Mouse (Mus musculus) neutrophil, adult 65 days (primary cell): ENCODE measurements around the gene Taok1. TPM values are rescaled to one million over a fixed set of nuclear protein-coding genes. Genes with fewer than 3 reads are reported as not detected.

Experiments used
- total RNA-seq: library from RNA; stranded (reverse); gene quantifications from 2 replicates; pipeline ENCODE4 v1.2.4, GENCODE M21; 2023

Gene Taok1
- 35.8 and 42.5 TPM in 2 replicates for total RNA-seq

DNA sequence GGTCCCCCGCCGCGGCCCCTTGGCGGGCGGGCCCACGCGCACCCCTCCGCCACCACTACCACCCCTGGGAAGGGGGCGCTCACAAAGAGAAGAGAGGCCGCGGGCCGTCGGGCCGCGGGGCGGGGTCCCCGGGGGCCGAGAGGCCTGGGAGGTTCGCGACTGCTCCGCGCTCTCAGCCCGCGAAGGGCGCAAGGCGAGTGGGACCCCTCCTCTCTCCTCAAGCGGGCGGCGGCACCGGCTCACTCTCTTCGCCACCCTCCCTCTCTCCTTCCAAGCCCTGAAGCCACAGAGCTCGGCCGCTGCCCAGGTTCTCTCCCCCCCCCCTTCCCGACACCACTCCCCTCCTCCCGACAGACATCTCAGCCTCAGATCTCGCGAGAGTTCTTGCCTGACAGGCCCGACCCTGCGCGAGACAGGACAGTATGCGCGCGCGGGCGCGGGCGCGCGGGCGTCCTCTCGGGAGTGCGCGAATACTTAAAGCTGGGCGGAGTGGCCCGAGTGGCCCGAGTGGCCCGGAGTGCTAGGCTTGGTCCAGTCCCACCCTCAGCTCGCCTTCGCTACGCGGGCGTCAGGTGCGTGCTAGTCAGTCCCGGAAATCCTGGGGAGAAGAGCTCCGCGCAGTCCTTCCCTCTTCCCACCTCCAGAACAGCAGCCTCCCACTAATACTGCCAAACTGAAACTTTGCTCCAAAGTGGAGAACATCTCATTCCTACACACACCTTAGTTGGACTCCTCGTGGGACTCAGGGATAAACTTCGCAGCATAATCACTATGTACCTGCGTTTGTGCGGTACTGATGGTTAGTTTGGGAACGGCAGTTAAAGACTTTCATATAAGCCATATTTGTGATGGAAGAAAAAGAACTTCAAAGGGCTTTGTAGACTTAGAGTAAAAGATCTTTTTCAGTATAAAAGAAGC is at the start of gene Taok1:
Taok1 (minus strand) TSS at position 278 of the 918 bp plus-strand sequence.

DNA sequence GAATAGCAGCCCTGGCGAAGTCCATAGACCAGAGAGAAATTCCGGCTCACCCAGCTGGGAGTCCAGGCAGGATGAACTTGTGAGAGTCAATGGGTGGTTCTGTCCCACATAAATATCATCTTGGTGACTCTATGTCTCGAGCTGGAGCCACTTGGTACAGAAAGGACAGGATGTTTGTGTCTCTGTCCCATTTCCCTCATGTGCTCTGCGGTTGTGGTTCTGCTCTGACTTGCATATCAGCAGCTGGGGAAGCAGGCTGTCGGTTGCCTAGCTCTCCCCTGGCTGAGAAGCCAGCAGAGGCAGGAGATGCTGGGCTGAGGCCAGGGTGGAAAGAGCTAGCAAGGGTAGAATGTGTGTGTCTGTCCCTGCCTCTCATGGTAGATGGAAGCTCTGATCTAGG is 88.6 kb downstream of the Taok1 start, which contains the start of gene Gm10392:
Gm10392 (minus strand) TSS at position 156 of the 400 bp plus-strand sequence.

DNA sequence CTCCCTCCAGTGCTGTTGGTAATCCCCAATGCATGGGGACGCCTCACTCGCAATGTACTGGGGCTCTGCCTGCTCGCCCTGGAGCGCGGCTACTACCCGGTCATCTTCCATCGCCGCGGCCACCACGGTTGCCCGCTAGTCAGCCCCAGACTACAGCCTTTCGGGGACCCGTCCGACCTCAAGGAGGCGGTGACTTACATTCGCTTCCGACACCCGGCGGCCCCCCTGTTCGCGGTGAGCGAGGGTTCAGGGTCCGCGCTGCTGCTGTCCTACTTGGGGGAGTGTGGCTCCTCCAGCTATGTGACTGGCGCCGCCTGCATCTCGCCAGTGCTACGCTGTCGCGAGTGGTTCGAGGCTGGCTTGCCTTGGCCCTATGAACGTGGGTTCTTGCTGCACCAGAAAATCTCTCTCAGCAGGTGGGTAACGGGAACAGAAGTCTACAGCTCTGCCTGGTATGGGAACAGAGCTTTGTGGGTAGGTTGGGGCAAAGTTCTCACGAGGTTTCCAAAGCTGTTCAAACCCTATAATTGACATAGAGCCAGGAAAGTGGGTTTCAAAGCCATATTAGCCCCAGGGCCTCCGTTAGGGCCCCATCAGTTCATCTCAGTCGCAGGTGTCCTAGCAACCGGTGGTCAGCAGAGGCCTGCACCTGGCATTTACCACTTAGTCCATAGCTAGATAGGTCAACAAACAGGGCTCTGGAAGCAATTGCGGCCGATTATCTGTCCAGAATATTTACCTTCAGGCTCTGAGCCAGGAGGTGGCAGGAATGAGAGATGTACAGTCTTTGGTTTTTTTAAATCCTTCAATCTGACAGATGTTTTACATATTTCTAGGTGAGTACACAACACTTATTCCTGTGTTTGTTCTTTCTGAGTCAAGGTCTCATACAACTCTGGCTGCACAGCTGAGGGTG is 91.7 kb downstream of the Taok1 start, which contains the start of gene Trp53i13:
Trp53i13 (minus strand) TSS at position 344 of the 916 bp plus-strand sequence.

DNA sequence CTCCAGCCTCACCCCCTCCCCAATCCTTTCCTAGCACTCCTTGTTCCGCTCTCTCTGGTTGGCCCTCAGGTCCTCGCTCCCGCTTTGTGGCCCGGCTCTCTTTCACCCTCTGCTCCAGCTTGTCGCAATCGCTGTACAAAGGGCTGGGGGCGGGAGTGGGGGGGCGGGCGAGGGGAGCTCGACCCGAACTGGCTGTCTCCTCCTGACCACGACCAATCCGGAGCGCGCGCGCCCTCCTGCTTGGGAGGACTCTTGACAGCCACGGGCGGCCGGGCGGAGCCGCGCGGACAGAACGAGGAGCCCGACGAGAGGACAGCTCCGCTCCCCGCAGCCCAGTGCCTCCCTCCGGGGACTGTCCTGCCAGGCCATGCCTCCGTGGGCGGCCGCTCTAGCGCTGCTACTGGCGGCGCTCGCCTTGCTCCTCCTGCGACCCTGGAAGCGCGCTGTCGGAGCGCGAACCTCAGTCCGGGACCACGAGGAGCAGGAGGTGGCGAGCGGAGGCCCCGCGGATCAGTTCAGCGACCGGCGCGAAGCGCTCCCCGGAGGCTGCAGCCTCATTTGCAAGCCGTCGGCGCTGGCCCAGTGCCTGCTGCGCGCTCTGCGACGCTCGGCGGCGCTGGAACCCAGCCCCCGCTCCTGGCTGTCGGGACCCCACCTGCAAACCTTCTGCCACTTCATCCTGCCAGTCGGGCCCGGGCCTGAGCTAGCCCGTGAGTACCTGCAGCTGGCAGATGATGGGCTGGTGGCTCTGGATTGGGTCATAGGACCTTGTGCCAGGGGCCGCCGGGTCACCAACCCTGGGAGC is 92.6 kb downstream of the Taok1 start, which contains the start of gene Abhd15:
Abhd15 (plus strand) TSS at position 290 of the 805 bp plus-strand sequence.

DNA sequence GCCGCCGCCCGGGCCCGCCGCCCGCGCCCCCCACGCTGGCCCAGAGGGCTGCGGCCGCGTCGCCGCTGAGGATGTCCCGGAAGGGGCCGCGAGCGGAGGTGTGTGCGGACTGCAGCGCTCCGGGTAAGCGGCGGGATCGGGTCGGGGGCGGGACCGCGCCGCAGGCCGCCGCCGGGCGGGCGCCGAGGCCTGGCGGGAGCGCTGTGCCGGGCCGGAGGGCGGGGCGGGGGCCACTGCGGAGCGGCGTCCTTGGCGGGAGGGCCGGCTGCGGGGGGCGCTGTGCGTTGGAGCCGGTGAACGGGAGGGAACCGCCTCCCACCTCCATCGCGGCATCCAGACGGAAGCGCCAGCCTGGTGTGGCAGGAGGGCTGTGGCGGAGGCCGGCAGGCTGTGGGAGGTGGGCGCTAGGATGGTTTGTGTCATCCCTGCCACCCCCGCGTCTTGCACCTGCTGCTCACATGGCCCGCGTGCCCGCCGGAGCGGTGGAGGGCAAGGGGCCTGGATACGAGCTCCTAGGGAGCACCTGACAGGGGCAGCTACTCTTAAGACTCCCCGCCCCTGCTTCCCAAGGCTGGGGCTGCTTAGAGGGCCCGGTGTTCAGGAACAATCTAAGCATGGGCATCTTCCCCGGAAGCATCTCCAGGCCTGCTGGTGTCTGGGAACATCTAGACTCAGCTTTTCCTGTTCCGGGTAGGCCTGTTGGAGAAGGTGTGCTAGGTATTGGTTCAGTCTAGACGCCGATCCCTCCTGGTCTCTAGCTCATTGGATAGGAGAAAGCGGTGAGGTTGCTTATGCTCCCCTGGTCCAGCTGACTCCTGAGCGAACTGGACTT is 113.9 kb downstream of the Taok1 start, which contains the start of gene Git1:
Git1 (plus strand) TSS at position 51 of the 832 bp plus-strand sequence.

DNA sequence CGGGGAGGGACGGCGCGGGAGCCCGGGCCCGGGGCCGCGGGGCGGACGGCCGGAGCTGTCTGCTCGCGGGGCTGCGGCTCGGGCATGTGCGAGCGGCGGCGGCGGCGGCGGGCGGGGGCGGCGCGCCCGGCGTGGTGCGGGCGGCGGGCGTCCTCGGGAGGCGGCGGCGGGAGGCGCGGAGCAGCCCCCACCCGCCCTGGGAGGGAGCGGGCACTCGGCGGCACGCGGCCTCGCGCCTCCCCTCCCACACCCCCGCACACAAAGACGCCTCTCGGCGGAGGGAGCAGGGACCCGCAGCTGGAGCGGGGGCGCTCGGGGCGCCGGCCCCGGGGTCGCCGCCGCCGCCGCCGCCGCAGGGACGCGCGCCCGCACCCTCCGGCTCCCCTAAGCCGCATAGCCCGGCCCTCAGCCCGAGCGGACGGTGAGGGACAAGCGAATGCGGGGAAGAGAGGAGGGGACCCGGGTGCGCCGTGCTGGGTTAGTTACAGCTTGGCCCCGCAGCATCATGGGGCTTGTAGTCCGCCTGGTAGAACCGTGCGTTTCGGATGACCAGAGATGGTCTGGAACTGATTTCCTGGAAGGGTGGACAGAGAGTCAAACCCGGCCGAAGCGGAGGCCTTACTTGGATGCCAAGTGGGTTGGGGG is 117.9 kb downstream of the Taok1 start, which contains the start of gene Ankrd13b:
Ankrd13b (minus strand) TSS at position 88 of the 645 bp plus-strand sequence.

Other genes starting within 250 kb of the Taok1 start
- 0.23 and 0.38 TPM in 2 replicates for gene Coro6, start 145.4 kb downstream of the Taok1 start, total RNA-seq
- gene Ankrd13b, start 118.1 kb downstream of the Taok1 start, total RNA-seq, result 1.2 and 2.9 TPM in 2 replicates
- 26.8 and 36.2 TPM in 2 replicates for gene Git1, start 114.3 kb downstream of the Taok1 start, total RNA-seq
- 12.1 and 18.4 TPM in 2 replicates for gene Abhd15, start 92.7 kb downstream of the Taok1 start, total RNA-seq
- 9.0 and 17.6 TPM in 2 replicates for gene Trp53i13, start 91.8 kb downstream of the Taok1 start, total RNA-seq
- gene Gm10392, start 88.6 kb downstream of the Taok1 start, total RNA-seq, result 1.3 and 2.0 TPM in 2 replicates
- gene Nufip2, start 78.3 kb upstream of the Taok1 start, total RNA-seq, result 91.1 and 115 TPM in 2 replicates
- not detected in 2 replicates for gene Cryba1, start 117.5 kb upstream of the Taok1 start, total RNA-seq
- gene Myo18a, start 155.4 kb upstream of the Taok1 start, total RNA-seq, result 59.6 and 87.1 TPM in 2 replicates
- gene Gm10277, start 179.9 kb upstream of the Taok1 start, total RNA-seq, result not detected in 2 replicates